Mouse (Mus musculus): ENCODE data around the gene Abcc8. TPM values are rescaled to one million over a fixed set of nuclear protein-coding genes. Genes with fewer than 3 reads are reported as not detected.
"Not testable (repeated sequence)": the region's sequence is repeated elsewhere in the genome, so short reads cannot be mapped to it uniquely, and the experiment has no call there.

The Abcc8 gene
- 1 to 10 TPM; 3.2 to 6.2 TPM for total RNA-seq (2021)
- long read RNA-seq, experiment 1, partial matches to known transcripts = 2 of 6 reads
- long read RNA-seq, experiment 1, other reads (novel, unspliced or antisense) = 4 of 6 reads
- long read RNA-seq, experiment 2, partial matches to known transcripts = 1 of 3 reads
- long read RNA-seq, experiment 2, other reads (novel, unspliced or antisense) = 2 of 3 reads

DNA sequence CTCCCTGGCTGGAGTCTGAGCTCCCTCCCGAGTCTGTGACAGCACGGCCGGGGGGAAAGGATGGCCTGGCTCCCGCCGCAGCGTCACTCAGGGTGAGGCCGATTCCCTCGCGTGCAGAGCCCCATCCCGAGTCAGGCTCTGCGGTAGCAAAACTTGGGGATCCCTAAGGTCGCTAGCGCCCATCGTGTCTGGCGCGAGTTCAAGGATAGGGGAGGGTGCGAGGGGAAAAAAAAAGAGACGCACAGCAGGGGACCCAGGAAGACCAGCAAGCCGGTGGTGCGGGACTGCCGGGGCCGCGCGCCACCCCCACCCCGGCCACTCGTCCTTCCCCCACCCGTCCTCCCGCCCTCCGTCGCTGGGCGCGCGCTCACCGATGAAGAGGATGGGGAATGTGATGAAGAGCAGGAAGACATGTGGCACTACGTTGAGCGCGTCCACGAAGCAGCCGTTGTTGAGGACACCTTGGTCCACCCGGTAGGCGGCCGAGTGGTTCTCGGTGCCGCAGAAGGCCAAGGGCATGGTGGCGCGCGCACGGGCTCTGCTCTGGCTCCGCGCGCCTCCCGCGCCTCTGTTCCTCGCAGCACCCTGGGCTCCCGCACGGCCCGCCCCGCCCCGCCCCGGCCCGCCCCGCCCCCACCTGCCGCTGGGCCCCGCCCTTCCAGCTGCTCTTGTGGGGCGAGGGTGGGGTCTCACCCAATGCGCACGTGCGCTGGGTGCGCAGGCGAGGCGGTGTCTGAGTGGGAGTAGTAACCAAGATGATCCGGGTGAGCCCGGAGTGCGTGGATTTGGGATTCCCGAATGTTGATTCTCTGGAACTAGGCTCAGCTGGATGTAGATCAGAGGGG, at the start of gene Abcc8:
Abcc8 (minus strand) TSS at position 603 of the 845 bp plus-strand sequence.
- intact Hi-C loops (cut with DNase I) = no loop called here
- no peak for DNase-seq

DNA sequence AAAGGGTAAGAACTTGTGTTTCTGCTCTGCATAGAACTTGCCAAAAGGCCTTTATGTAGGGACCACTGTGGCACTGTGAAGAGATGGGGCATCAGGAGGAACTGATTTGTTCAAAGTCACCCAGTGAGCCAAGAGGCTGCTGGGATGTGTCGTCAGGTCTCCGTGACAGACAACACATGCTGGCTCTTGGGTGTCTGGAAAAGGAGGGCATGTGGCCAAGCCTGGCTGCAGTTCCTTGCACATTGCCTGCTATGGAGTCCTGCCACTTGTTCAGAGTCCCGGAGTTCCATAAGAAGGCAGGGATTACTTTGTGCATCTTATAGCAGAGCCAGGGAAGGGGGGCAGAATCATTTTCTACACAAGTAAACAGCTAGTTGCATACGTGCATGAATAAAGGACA, 47.1 kb upstream of the Abcc8 start:
- peak in 1 of 2 experiments; percentile 15 for DNase-seq

DNA sequence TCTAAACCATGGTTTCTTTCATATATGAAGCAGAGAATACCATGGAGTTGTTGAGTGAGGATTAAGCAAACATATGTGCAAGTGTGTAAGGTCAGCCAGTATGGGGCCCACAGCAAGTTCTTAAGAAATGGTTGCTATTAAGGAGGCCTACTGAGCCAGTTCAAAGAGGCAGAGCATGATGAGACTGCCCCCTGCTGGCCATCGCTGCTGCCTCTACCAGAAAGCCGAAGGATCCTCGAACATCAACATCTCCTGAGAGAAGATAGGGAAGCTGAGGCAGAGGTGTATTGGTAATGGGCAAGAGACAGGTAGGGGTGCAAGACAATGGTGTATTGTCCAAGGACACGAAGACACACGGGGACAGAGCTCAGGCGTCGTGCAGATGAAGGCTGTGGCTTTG, 46.4 kb upstream of the Abcc8 start:
- DNase-seq = peak; percentile 36 to 42
- intact Hi-C loops (cut with DNase I) = loop anchor here (1.0 to 10.0 kb wide), 2 partner anchors 131 to 281 kb away; no protein-coding TSS in a partner anchor

More for the DNA sequence above, 47.1 kb upstream of the Abcc8 start:
- intact Hi-C loops (cut with DNase I) = loop anchor here (1.0 to 10.0 kb wide), 2 partner anchors 132 to 282 kb away; no protein-coding TSS in a partner anchor

DNA sequence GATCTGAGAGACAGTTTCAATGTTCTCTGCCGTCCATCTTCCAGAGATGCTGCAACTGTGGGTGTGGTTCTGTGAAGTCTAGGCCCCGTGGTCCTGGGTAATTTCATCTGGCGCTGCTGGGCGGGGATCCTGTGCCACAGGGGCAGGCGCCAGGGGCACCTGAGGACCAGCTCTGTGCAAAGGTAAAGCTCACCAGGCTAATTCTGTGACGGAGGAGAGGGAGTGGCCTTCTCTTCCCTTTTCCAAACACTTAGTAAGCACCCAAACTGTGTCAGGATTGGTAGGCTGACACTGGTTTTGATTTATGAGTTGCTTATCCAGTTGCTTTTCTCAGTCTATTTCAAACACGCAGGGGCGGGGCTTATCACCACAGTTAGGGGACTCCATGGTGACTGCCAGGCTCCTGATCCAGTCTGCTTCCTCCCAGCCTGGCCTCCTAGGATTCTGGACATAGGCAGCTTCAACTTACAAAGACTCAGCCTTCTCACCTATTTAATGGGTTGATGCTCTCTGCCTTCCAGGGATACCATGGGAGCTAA, 40.8 kb upstream of the Abcc8 start:
- DNase-seq = no peak
- intact Hi-C loops (cut with DNase I) = loop anchor here (10.0 kb wide), 1 partner anchor 276 kb away; no protein-coding TSS in a partner anchor

DNA sequence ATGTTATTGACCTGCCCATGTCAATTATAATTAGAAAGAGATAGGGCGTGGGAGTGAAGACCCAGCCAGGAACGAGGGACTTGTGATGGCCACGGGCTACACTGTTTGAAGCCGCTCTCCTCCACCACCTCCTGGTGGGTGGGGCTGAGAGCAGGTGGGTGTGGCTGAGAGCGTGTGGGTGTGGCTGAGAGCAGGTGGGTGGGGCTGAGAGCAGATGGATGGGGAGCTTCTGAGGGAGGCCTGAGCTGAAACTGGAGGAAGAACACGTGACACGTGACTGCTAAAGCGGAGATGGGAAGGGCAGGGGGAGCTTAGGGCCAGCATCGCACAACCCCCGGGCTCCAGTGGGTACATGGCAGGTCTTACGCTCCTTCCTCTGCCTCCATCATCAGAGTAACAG, 38.6 kb upstream of the Abcc8 start:
- no peak for DNase-seq
- intact Hi-C loops (cut with DNase I) = no loop called here

DNA sequence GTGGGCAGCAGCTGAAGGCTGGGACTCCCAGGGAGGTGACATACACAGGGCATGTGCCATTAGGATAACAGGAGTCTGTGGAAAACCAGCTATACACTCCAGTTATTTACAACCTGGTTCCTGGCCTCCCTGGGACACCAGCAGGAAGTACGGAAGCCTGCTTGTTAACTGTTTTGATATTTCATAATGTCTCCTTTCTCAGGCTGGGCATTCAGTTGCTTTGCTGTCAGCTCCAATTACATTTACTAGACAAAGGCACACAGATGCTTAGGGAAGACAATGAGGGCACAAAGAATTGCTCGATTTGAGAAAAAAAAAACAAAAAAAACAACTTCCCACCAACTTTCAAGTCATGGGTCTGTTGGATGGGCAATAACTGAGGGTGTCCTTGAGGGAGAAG, 36.6 kb upstream of the Abcc8 start:
- intact Hi-C loops (cut with DNase I) = no loop called here
- DNase-seq = no peak

DNA sequence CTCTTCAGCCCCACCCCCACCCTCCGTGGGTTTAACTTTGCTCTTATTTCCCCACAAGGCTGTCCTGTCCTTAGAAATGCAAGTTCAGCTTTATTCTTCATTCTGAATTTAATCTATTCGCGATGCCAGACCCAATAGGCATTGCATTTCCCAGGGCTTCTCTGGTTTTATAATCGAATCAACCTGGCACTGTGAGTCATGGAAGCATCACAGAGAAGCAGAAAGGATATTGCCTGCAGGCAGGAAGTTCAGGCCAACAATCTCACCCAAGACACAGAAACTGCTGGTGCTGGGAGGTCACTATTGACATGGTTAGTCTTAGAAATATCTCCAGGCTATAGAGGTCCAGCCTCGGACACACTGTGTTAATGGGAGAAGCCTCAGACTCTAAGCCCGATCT, 30.4 kb upstream of the Abcc8 start:
- intact Hi-C loops (cut with DNase I) = no loop called here
- DNase-seq = no peak

DNA sequence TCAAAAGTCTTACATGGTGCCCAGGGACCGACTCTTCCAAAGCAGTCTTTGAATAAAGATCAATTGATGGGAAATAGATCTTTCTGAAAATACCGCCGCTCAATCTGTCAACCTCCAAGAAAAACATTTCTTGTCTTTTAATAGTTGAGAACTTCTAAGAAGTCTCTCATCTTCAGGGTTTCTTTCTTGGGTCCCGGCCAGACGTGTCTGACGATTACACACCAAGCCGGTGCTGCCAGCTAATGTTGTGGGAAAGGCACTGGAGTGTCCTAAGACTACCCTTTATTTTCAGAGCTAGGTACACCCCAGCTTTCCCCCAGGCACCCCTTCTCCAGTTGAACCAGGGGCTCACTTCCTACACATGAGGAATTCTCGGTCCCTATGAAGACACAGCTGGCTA, 28.3 kb upstream of the Abcc8 start:
- no peak for DNase-seq
- intact Hi-C loops (cut with DNase I) = no loop called here

DNA sequence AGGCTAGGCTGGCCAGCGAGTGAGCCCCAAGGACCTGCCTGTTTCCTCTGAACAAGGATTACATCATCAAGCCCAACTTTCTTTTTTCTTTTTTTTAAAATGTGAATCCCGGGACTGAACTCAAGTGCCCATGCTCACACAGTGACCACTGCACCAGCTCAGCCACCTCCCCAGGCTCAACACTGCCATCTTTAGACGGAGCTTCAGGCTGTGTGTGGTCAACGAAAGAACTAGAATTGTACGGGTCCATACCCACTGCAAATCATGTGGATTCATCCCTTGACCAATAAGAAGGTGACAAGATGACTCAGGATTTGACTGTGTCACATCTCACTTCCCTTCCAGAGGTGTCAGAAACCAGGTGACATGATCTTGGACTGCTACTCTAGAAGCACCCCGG, 24.9 kb upstream of the Abcc8 start:
- DNase-seq = no peak

DNA sequence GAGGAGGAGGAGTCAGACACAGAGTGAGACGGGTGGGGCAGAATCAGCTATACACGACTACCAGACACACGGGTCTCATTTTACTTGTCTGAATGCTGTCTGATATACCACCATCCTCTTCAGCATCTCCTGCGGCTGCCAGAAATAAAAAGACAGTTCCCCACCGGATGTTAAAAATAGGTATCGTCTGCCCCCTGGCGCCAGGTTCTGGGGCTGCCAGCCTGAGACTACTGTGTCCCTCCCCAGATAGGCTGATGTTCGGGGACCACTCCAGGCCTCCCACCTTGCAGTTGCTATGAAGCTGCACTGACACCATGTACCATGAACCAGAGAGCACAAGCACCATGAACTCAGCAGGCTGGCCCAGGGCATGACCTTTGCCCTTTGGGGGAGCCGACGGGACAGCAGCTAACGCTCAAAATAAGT, 24.2 kb upstream of the Abcc8 start:
- peak; percentile 49 to 57 for DNase-seq
- intact Hi-C loops (cut with DNase I) = no loop called here

More for the DNA sequence above, 24.9 kb upstream of the Abcc8 start:
- intact Hi-C loops (cut with DNase I) = no loop called here

DNA sequence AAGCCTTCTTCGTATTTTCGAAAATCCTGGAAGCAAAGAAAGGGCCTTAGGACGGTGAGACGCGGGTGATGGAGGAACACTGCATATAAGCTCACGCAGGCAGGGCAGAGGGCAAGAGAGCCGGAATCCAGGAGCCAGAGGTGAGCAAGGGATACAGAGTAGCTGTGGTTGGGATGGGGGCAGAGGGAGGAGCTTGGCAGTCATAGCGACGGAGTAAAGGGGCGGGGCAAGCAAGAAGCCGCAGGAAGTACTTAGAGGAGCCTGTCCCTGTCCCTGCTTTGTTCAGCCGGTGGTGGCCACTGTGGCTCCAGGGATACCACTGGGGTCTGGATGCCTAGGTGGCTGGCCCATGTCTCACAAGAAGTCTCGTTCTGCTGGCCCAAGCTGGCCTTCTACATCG, 21.8 kb upstream of the Abcc8 start:
- DNase-seq = no peak
- intact Hi-C loops (cut with DNase I) = no loop called here

DNA sequence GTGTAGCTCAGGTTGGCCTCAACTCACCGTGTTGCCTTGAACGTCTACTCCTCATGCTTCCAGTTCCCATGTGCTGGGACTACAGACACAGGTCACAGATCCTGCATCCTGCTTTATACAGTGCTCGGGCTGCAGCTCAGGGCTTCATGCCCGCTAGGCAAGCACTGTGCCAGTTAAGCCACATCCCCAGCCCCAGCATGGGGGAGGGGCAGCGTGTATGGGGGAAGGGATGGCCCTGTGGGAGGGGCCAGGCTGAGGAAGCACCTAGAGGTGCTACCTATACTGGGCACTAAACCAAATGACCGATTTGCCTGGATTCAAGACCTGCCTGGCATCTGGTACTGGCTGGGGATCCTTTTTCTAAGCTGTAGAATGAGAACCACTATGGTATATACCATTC, 20.2 kb upstream of the Abcc8 start:
- DNase-seq = no peak
- intact Hi-C loops (cut with DNase I) = no loop called here

DNA sequence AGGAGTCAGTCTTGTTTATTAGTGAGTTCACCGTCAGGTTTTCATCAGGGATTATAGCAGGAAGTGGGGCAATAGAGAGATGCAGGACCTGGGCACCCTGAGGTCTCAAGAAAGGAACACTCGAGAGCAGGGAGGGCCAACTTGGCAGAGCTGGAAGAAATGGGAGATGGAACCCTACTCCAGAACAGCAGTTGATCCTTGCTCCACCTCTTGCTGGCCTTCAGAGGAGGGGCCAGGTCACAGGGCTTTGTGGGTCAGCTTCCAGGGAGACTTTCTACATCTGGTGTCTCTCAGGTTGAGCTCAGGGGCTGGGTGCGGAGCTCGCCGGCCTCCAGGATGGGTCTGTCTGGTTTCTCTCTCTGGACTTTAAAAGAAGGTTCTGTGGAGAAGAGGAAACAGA, 15.5 kb upstream of the Abcc8 start:
- DNase-seq = no peak
- intact Hi-C loops (cut with DNase I) = no loop called here

DNA sequence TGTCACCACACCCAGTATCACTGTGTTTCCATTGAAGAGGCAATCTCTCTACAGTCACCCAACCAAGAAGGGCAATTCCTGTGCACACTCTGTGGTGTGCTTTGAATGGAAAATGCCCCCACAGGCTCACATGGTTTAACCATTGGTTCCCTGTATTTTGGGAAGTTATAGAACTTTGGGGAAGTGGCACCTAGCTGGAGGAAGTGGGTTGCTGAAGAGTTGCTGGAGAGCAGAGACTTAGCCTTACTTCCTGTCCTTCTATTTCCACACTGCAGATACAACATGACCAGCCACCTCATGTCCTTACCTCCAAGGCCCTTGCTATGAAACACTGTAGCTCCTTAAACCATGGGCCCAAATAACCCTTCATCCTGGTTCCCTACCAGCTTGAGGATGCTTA, 4.4 kb upstream of the Abcc8 start:
- intact Hi-C loops (cut with DNase I) = no loop called here

DNA sequence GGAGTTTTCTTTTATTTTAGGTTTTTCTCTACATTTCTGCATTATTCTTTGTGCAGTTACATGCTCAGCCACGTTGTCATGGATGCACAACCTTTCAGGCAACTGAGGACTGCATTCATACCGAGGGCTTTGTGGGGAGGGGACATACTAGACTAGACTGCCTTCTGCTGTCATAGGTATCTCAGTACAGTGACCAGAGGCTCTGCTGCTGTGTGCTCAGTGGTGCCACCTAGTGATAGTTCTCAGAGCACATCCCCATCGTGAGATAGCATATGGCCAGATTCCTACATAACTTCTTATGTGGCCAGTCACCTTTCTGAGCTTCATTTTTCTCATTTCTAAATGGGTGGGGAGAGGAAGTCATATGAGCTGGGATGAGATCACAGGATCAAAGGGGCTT, 1.8 kb upstream of the Abcc8 start:
- no peak for DNase-seq
- intact Hi-C loops (cut with DNase I) = no loop called here

More for the DNA sequence above, 4.4 kb upstream of the Abcc8 start:
- no peak for DNase-seq

DNA sequence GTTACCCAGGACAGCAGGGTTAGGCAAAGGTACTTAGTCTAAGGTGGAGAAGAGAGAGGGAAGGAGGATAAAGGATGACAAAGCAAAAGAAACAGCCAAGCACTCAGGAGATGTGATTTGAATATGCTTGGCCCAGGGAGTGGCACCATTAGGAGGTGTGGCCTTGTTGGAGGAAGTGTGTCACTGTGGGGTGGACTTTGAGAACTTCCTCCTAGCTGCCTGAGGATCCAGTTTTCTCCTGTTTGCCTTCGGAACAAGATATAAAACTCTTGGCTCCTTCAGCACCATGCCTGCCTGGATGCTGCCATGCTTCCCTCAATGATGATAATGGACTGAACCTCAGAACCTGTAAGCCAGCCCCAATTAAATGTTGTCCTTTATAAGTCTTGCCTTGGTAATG, 10.9 kb downstream of the Abcc8 start:
- intact Hi-C loops (cut with DNase I) = not testable (repeated sequence)

DNA sequence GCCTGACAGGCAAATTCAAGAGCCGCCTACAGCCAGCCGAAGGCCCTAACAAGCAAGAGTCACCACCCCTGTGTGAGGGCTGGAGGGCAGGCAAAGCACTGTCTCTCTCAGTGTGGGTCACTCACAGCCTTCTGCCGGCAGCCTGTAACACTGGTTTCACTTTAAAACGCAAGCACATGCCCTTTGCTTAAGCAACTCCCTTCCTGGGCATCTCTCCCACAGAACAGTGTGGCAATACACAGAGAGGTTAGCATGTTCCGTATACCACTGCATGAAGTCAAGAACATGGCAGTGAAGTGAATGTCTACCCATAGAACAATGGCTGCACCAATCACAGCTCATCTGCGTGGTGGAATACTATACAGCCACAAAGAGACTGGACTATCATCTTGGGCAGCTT, 11.4 kb downstream of the Abcc8 start:
- no peak for DNase-seq
- intact Hi-C loops (cut with DNase I) = no loop called here

More for the DNA sequence above, 10.9 kb downstream of the Abcc8 start:
- DNase-seq = not testable (repeated sequence)

DNA sequence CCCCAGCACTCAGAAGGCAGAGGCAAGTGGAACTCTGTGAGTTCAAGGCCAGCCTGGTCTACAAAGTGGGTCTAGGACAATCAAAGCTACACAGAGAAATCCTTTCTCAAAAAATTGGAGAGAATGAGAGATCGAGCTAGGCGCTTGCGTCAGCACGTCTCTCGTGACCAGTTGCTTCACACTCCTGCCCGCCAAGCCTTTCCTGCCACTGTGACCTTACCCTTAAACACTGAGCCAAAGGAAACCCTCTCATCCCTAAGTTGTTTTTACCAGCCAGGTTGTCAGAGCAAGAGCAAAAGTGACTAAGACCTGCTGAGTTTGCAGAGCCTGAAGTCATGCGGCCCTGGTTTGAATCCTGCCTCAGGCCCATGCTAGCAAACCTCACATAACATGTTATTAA, 11.9 kb downstream of the Abcc8 start:
- intact Hi-C loops (cut with DNase I) = no loop called here
- DNase-seq = no peak

DNA sequence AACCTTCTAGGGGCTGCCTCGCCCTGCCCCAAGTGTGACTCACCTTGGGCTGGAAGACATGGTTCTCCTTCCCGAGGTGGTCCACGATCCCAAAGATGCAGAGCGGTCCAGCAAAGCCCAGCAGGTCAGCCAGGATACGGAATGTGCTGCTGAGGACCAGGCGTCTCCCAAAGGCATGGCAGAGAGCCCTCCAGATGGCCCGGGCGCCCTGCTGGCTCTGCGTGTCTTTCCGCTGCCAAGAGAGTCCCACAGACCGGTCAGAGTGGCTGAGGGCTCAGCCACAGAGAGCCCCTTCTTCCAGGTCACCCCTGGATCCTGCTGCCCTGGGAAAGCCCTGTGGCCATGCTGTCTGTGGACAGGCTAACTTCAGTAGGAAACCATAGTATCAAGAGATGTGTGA, 14.0 kb downstream of the Abcc8 start:
- intact Hi-C loops (cut with DNase I) = no loop called here
- no peak for DNase-seq

DNA sequence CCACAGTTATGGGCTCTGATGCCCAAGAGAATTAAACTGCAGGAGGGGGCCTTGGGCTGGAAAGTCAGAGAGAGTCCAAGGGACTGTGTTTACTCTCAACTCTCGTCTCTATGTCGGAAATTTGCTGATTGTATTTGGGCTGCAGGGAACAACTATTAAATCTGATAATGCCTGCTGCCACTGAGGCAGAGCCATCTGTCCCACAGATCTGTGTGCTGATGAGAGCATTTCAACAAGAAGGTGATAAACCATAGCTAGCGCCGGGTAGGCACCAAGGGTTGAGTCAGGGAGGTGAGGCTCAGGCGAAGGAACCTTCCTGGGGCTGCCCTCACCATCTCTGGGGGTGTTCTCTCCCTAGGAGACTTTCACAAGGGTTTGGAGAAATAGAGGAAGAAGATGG, 17.1 kb downstream of the Abcc8 start:
- no peak for DNase-seq
- intact Hi-C loops (cut with DNase I) = no loop called here

DNA sequence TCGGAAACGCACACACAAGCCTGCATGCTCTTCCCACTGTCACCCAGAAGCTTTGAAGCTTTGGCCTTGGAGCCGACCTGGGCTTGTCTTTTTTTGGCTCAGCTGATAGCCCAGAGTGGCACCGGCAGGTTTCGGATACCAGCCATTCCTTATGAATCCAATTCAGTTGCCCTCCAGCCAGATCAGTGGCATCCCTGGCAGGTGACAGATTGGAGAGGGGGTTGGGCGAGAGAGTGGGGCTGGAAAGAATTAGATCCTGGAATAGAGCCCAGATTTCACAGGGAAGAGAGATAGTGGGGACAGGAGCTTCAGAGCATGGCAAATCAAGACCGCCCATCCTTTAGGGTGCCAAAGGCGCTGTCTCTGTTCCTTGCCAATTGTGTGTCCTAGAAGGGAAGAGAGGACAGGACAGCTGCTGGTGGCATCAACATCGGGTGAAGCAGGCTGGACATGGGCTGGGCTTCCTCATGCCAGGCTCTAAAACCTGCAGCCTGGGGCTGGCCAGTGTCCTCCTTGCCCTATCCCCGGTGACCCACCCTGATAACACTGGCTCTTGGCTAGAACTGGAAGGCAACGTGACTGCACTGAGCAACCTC, 17.6 kb downstream of the Abcc8 start:
- DNase-seq = peak in 1 of 2 experiments; percentile 17

More for the DNA sequence above, 17.6 kb downstream of the Abcc8 start:
- intact Hi-C loops (cut with DNase I) = no loop called here
